Mouse (Mus musculus) megakaryocyte-erythroid progenitor cell, adult 5-6 weeks (primary cell): Measurements from ENCODE around the gene Ly6g6d. TPM values are rescaled to one million over a fixed set of nuclear protein-coding genes. Genes with fewer than 3 reads are reported as not detected.

Experiments
- ATAC-seq: replicated peaks from 2 replicates; pipeline ENCODE4 v1.8.0; 2016; ENCODE audit warnings: mild to moderate bottlenecking, inconsistent platforms; ENCODE audit not compliant: severe bottlenecking, poor library complexity, low FRiP score, low TSS enrichment
- total RNA-seq, 2 experiments: library from RNA; stranded (forward) in 1 of 2; stranded (reverse) in 1 of 2; fragments of 200-1000, 215-1000 nt in 1 of 2; fragments of >200 nt in 1 of 2; fragmentation: Nextera tagmentation in 1 of 2; gene quantifications; 2 replicates each; pipeline ENCODE4 v1.2.3; 2014 to 2017

Ly6g6d gene
- total RNA-seq, 2 experiments from 2014 or later: not detected

DNA sequence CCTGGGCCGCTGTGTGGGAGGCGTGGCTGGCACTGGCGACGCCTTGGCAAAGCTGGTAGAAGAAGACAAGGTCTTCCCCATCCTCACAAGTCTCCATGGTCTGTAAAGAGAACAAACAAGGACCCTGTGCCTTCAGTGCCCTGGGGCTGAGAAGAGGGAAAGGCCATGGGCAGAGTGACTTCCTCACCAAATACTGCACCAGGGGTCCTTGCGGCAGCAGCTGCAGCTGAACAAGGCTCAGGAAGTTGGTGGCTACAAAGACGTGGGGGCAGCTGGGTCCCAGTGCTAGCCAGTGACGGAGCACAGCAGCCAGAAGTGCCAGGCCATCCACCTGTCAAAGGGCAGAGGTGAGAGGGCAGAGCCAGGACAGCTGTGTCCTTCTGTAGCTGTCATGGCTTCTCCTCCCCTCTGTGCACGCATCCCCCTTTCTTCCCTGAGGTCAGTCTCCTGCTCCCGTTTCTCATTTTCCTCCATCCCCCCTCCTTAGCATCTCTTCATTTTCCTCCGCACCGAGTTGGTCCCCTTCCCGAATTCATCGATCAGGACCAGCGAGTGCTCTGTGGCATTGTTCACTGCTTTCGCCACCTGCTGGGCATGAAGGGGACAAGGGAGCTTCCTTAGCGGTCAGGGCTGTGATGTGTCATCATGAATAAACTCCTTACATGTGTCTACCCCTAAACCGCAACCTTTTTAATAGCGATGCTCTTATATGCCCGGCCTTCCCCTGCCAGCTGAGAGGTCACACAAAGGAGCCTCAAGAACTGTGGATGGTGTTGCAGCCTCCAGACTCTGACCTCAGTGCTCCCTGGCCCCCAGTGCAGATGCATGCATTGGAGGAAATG is 48.0 kb downstream of the Ly6g6d start:
- 0 out of 2 replicates have a peak, but pooled peaks have one; percentile 23 for ATAC-seq

DNA sequence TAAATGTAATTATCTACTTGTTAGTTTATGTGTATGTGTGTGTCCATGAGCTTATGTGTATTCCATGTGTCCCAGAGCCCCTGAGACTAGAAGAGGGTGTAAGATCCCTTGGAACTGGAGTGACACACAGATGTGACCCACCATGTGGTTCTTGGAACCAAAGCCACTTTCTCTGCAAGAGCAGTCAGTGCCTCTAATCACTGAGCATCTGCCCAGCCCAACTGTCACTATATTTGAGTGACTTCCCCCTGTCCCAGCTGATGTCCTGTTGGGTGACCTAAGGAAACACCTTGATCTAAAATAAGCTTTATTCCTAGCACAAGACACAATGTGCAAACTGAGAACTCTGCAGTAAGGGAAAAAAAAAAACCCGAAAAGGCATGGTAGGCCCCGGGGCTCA is 49.5 kb downstream of the Ly6g6d start:
- no peak for ATAC-seq

DNA sequence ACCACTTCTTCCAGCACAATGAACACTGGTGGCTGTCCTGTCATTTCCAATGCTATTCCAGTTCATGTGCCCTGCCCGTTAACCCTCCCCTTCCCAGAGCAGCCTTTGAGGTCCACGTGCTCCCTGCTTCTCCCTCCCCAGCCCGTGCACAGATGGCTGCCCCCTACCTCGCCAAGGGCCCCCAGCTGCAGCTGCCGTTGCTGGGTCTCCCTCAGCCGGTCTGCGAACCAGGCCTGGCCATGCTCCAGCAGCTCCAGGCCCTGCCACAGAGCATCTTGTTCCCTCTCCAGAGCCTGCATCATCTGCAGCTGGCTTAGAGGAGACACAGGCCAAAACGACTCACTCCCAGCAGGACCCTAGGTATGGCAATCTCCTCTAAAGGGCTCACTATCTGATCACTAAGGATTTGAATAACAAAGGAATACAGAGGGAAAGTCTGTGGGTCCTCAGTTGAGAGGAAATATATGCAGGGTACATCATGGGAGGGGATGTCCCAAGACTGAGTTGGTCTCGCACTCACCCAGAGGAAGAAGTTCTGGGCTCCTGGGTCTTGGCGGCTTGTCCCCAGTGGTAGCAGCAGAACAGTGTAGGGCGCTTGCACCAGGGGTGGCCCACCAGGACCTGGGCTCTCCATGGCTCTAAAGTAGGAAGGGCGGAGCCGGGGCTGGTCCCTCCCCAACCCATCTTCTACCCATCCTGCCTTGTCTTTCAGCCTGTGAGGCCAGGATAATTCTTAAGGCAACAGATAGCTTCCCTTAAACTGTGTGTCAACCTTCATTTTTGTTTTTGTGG is 50.4 kb downstream of the Ly6g6d start, which contains the start of gene Sapcd1:
Gene Sapcd1 (minus strand): TSS at position 740 of the 792 bp plus-strand sequence.
- 0 out of 2 replicates have a peak, but pooled peaks have one; percentile 15 for ATAC-seq

DNA sequence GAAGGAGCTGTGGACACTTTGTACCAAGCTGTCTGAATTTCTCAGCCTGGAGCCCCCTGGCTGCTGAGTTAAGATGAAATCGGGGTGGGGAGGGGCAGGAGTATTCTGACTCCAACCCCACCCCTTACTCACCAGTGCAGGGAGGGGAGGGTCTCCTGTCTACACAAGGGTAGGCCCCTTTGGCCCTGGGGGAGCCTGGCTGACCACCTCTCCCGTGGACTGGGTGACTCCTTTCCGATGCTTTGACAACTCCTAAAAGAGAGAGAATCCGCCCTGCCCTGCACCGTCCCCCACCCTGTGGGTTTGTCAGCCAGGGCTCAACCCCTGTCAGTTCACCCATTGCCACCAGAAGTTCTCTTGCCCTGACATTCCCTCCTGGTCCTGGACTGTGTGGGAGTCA is 51.7 kb downstream of the Ly6g6d start:
- ATAC-seq: no peak

DNA sequence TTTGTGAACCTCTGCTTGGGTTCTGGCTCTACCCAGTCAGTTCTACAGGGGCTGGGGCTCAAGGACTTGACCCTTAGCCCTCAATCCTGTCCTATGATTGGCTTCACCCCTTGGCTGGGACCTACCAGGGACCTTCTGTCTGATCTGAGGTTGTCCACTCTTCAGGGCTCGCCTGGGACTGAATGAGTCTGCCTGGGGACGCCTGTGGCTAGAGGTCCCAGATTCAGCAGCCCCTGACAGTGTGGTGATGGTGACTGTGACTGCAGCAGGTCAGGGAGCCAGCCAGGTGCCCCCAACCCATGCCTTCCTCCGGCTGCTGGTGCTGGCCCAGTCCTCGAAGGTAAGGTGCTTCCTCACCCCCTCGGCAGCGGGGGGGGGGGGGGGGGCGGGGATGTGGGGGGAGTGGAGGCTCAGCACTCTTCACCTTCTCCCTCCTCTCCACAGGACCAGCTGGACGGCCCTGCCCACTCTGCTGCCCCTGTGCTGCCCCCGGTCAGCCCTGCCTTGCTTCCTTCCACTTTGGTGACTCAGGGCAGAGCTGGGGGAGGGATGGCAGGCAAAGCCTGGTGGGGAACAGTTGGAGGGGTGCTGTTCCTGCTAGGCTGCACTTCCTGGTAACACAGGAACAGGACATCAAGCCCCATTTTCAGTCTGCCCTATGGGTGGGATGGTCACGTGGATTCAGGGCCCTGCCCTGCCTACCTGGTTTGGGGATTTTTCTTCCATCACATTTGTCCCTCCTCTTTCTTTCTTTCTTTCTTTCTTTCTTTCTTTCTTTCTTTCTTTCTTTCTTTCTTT is 53.0 kb downstream of the Ly6g6d start:
- no peak for ATAC-seq

DNA sequence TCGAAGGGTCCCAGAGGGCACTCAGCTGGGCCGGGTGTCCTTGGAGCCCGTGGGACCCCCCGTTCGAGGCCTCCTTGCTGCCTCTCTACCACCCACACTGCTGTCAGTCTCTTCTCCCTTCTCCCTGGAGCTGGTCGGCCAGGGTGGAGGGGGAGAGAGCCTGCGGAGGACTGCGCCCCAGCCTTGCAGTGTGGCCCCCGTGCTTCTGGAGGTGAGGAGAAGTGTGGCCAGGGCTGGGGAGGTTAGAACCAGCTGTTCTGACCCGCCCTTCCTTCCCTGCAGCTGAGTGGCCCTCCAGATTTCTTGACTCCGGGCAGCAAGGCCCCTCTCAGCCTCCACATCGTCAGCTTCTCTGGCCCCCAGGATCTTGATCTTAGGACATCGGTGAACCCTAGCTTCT is 53.6 kb downstream of the Ly6g6d start:
- ATAC-seq: no peak

DNA sequence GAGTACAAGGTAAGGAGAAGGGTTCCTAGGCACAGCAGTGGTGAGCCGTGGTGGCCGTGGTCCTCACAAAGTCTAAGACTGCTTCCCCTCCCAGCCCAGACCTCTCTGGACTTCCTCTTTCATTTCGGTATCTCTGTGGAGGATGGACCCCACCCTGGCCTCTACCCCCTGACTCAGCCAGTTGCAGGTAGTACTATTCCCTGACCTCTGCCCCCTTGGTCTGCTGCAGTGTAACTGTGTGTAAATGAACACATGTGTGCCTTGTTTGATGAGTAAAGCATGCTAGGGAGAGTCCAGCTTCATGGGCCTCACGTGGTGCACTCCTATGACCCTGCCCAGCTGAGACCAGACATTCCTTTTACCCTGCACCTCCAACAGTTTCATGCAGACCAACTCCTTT is 54.1 kb downstream of the Ly6g6d start:
- ATAC-seq: no peak

DNA sequence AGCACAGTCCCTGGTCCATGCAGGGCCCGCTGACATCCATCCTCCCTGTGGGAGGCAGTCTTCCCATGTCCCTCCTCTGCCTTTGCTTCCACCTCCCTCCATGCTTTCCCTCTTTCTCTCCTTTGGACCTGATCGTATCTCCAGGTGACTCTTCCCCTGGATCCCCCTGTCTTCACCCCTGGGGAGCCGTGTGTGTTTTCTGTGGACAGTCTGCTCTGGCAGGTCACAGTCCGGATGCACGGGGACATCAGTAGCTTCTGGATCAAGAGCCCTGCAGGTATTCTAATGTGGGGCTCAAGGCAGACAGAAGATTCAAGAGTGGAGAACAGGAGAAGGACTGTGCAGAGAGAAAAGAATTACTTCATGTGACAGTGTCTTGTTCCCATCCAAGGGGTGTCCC is 54.6 kb downstream of the Ly6g6d start:
- no peak for ATAC-seq

DNA sequence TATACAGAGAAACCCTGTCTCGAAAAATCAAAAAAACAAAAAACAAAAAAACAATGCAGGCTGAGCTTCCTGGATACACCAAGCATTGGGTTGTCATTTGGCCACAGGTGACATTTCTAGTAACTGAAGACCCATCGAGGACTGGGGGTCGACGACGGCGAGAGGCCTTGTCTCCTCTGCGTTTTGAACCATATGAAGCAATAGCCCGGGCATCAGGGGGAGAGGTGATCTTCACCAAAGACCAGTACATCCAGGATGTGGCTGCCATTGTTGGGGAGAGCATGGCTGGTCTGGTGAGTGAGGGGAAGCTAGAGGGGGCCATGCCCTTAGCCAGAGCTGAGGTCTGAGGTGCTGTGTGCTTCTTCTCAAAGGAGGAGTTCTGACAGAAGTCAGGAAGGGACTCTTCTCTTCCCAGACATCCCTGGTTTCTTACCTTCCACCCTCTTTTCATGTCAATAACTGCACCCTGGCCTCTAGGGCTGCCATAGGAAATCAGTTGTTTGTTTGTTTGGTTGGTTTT is 55.3 kb downstream of the Ly6g6d start:
- ATAC-seq: no peak

DNA sequence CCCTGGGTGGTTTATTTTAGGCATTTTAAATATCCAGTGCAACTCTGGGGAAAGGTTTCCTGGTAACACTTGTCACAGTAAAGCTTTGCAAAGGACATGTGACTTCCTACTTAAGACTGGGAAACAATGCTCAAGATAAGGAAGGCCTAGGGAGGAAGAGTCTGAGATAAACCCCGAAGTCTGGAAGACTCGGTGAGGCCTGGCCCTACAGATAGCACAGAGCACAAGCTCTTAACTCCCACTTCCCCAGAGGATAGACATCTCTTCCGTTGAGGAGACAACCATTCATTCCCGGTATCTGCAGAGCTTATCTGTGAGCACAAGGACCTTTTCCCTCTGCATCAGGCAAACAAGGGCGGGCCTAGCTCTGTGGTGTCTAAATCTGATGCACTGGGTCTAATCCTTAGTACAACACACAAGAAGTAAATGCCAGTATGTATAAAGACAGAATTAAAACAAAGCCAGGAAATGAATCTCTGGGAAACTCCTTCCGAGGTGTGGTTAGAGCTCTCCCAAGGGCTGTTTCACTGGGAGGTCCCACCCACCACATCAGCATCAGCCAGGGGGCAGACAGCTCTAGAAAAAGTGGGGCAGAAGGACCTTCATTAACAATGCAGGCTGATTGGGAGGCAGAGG is 55.9 kb downstream of the Ly6g6d start:
- peak; percentile 76 for ATAC-seq

Other genes starting within 250 kb of the Ly6g6d start
Only the 30 nearest of the 46 such genes appear.
- 13.6 and 28.5 TPM in 2 replicates for gene Hspa1b, start 118.8 kb downstream of the Ly6g6d start, total RNA-seq (2014; fragmentation: Nextera tagmentation)
- gene Hspa1b, start 118.8 kb downstream of the Ly6g6d start, total RNA-seq (2017): 62.5 and 83.5 TPM in 2 replicates
- gene Gm20481, start 108.2 kb downstream of the Ly6g6d start, total RNA-seq (2014; fragmentation: Nextera tagmentation): not detected in 2 replicates
- gene Gm20481, start 108.2 kb downstream of the Ly6g6d start, total RNA-seq (2017): not detected in 2 replicates
- gene Hspa1a, start 105.9 kb downstream of the Ly6g6d start, total RNA-seq (2014; fragmentation: Nextera tagmentation): 6.5 and 10.1 TPM in 2 replicates
- 30.2 and 43.3 TPM in 2 replicates for gene Hspa1a, start 105.9 kb downstream of the Ly6g6d start, total RNA-seq (2017)
- not detected in 2 replicates for gene Hspa1l, start 105.4 kb downstream of the Ly6g6d start, total RNA-seq (2014; fragmentation: Nextera tagmentation)
- not detected in 2 replicates for gene Hspa1l, start 105.4 kb downstream of the Ly6g6d start, total RNA-seq (2017)
- 269 and 281 TPM in 2 replicates for gene Lsm2, start 96.2 kb downstream of the Ly6g6d start, total RNA-seq (2014; fragmentation: Nextera tagmentation)
- gene Lsm2, start 96.2 kb downstream of the Ly6g6d start, total RNA-seq (2017): 34.8 and 79.7 TPM in 2 replicates
- 137 and 213 TPM in 2 replicates for gene Vars, start 77.1 kb downstream of the Ly6g6d start, total RNA-seq (2014; fragmentation: Nextera tagmentation)
- gene Vars, start 77.1 kb downstream of the Ly6g6d start, total RNA-seq (2017): 226 and 342 TPM in 2 replicates
- 0.31 and 0.54 TPM in 2 replicates for gene Vwa7, start 61.5 kb downstream of the Ly6g6d start, total RNA-seq (2014; fragmentation: Nextera tagmentation)
- 0.15 and 0.19 TPM in 2 replicates for gene Vwa7, start 61.5 kb downstream of the Ly6g6d start, total RNA-seq (2017)
- 9.4 and 14.7 TPM in 2 replicates for gene Sapcd1, start 50.0 kb downstream of the Ly6g6d start, total RNA-seq (2014; fragmentation: Nextera tagmentation)
- 4.2 TPM in 1 of 2 replicates, not detected in the other for gene Sapcd1, start 50.0 kb downstream of the Ly6g6d start, total RNA-seq (2017)
- 10.0 and 10.6 TPM in 2 replicates for gene Msh5, start 31.3 kb downstream of the Ly6g6d start, total RNA-seq (2014; fragmentation: Nextera tagmentation)
- 2.4 and 3.1 TPM in 2 replicates for gene Msh5, start 31.3 kb downstream of the Ly6g6d start, total RNA-seq (2017)
- 126 and 137 TPM in 2 replicates for gene Clic1, start 28.1 kb downstream of the Ly6g6d start, total RNA-seq (2014; fragmentation: Nextera tagmentation)
- 137 and 183 TPM in 2 replicates for gene Clic1, start 28.1 kb downstream of the Ly6g6d start, total RNA-seq (2017)
- 2.7 and 7.6 TPM in 2 replicates for gene Ddah2, start 19.0 kb downstream of the Ly6g6d start, total RNA-seq (2014; fragmentation: Nextera tagmentation)
- 4.6 and 21.4 TPM in 2 replicates for gene Ddah2, start 19.0 kb downstream of the Ly6g6d start, total RNA-seq (2017)
- gene Ly6g6c, start 12.7 kb downstream of the Ly6g6d start, total RNA-seq (2014; fragmentation: Nextera tagmentation): not detected in 2 replicates
- not detected in 2 replicates for gene Ly6g6c, start 12.7 kb downstream of the Ly6g6d start, total RNA-seq (2017)
- gene Mpig6b, start 11.9 kb downstream of the Ly6g6d start, total RNA-seq (2014; fragmentation: Nextera tagmentation): 0.32 TPM in 1 of 2 replicates, not detected in the other
- gene Mpig6b, start 11.9 kb downstream of the Ly6g6d start, total RNA-seq (2017): not detected in 2 replicates
- gene Ly6g6e, start 1.2 kb downstream of the Ly6g6d start, total RNA-seq (2014; fragmentation: Nextera tagmentation): not detected in 2 replicates
- not detected in 2 replicates for gene Ly6g6e, start 1.2 kb downstream of the Ly6g6d start, total RNA-seq (2017)
- gene Ly6g6f, start 7.5 kb upstream of the Ly6g6d start, total RNA-seq (2014; fragmentation: Nextera tagmentation): not detected in 2 replicates
- gene Ly6g6f, start 7.5 kb upstream of the Ly6g6d start, total RNA-seq (2017): not detected in 2 replicates
- 62.9 and 76.7 TPM in 2 replicates for gene Abhd16a, start 11.2 kb upstream of the Ly6g6d start, total RNA-seq (2014; fragmentation: Nextera tagmentation)
- gene Abhd16a, start 11.2 kb upstream of the Ly6g6d start, total RNA-seq (2017): 38.5 and 46.7 TPM in 2 replicates
- gene Ly6g5c, start 30.2 kb upstream of the Ly6g6d start, total RNA-seq (2014; fragmentation: Nextera tagmentation): not detected in 2 replicates
- gene Ly6g5c, start 30.2 kb upstream of the Ly6g6d start, total RNA-seq (2017): not detected in 2 replicates
- gene Ly6g5b, start 37.4 kb upstream of the Ly6g6d start, total RNA-seq (2014; fragmentation: Nextera tagmentation): 0.42 and 1.1 TPM in 2 replicates
- gene Ly6g5b, start 37.4 kb upstream of the Ly6g6d start, total RNA-seq (2017): 0.99 TPM in 1 of 2 replicates, not detected in the other
- 30.4 and 31.5 TPM in 2 replicates for gene Gpank1, start 43.4 kb upstream of the Ly6g6d start, total RNA-seq (2014; fragmentation: Nextera tagmentation)
- 36.2 and 37.7 TPM in 2 replicates for gene Gpank1, start 43.4 kb upstream of the Ly6g6d start, total RNA-seq (2017)
- gene Csnk2b, start 44.0 kb upstream of the Ly6g6d start, total RNA-seq (2014; fragmentation: Nextera tagmentation): 340 and 451 TPM in 2 replicates
- gene Csnk2b, start 44.0 kb upstream of the Ly6g6d start, total RNA-seq (2017): 319 and 482 TPM in 2 replicates
- 0.70 and 6.3 TPM in 2 replicates for gene D17H6S53E, start 48.3 kb upstream of the Ly6g6d start, total RNA-seq (2014; fragmentation: Nextera tagmentation)
- gene D17H6S53E, start 48.3 kb upstream of the Ly6g6d start, total RNA-seq (2017): 4.4 and 9.0 TPM in 2 replicates
- gene Apom, start 54.0 kb upstream of the Ly6g6d start, total RNA-seq (2014; fragmentation: Nextera tagmentation): not detected in 2 replicates
- not detected in 2 replicates for gene Apom, start 54.0 kb upstream of the Ly6g6d start, total RNA-seq (2017)
- 158 TPM in 2 replicates for gene Bag6, start 57.1 kb upstream of the Ly6g6d start, total RNA-seq (2014; fragmentation: Nextera tagmentation)
- 63.3 and 105 TPM in 2 replicates for gene Bag6, start 57.1 kb upstream of the Ly6g6d start, total RNA-seq (2017)
- gene Prrc2a, start 86.8 kb upstream of the Ly6g6d start, total RNA-seq (2014; fragmentation: Nextera tagmentation): 392 and 430 TPM in 2 replicates
- gene Prrc2a, start 86.8 kb upstream of the Ly6g6d start, total RNA-seq (2017): 44.9 and 47.1 TPM in 2 replicates
- not detected in 2 replicates for gene Aif1, start 98.0 kb upstream of the Ly6g6d start, total RNA-seq (2014; fragmentation: Nextera tagmentation)
- gene Aif1, start 98.0 kb upstream of the Ly6g6d start, total RNA-seq (2017): 7.4 TPM in 1 of 2 replicates, not detected in the other
- gene Lst1, start 110.4 kb upstream of the Ly6g6d start, total RNA-seq (2014; fragmentation: Nextera tagmentation): not detected in 2 replicates
- 15.8 TPM in 1 of 2 replicates, not detected in the other for gene Lst1, start 110.4 kb upstream of the Ly6g6d start, total RNA-seq (2017)
- gene Ltb, start 116.4 kb upstream of the Ly6g6d start, total RNA-seq (2014; fragmentation: Nextera tagmentation): 5.5 and 12.6 TPM in 2 replicates
- 1.3 TPM in 1 of 2 replicates, not detected in the other for gene Ltb, start 116.4 kb upstream of the Ly6g6d start, total RNA-seq (2017)
- gene Tnf, start 123.9 kb upstream of the Ly6g6d start, total RNA-seq (2014; fragmentation: Nextera tagmentation): 1.8 TPM in 1 of 2 replicates, not detected in the other
- 0.88 and 7.7 TPM in 2 replicates for gene Tnf, start 123.9 kb upstream of the Ly6g6d start, total RNA-seq (2017)
- gene Lta, start 127.3 kb upstream of the Ly6g6d start, total RNA-seq (2014; fragmentation: Nextera tagmentation): 0.45 TPM in 1 of 2 replicates, not detected in the other
- not detected in 2 replicates for gene Lta, start 127.3 kb upstream of the Ly6g6d start, total RNA-seq (2017)
- gene Gm16181, start 142.8 kb upstream of the Ly6g6d start, total RNA-seq (2014; fragmentation: Nextera tagmentation): not detected in 2 replicates
- gene Gm16181, start 142.8 kb upstream of the Ly6g6d start, total RNA-seq (2017): not detected in 2 replicates